Mouse (Mus musculus) lung, adult 2 months (tissue): ENCODE data around the gene Dcaf11.

Experiments used
- CTCF ChIP-seq: fragments of 200-500 bp; IDR thresholded peaks from 2 replicates; pipeline ENCODE4 v1.5.1; 2011; ENCODE audit warnings: mild to moderate bottlenecking, low read length, control low read depth; ENCODE audit not compliant: insufficient read depth
- POLR2A ChIP-seq: fragments of 200-500 bp; IDR thresholded peaks from 2 replicates; pipeline ENCODE4 v1.6.1; 2011; ENCODE audit warnings: low read depth, mild to moderate bottlenecking, control low read depth, low read length, borderline replicate concordance; ENCODE audit errors: extremely low read depth

DNA sequence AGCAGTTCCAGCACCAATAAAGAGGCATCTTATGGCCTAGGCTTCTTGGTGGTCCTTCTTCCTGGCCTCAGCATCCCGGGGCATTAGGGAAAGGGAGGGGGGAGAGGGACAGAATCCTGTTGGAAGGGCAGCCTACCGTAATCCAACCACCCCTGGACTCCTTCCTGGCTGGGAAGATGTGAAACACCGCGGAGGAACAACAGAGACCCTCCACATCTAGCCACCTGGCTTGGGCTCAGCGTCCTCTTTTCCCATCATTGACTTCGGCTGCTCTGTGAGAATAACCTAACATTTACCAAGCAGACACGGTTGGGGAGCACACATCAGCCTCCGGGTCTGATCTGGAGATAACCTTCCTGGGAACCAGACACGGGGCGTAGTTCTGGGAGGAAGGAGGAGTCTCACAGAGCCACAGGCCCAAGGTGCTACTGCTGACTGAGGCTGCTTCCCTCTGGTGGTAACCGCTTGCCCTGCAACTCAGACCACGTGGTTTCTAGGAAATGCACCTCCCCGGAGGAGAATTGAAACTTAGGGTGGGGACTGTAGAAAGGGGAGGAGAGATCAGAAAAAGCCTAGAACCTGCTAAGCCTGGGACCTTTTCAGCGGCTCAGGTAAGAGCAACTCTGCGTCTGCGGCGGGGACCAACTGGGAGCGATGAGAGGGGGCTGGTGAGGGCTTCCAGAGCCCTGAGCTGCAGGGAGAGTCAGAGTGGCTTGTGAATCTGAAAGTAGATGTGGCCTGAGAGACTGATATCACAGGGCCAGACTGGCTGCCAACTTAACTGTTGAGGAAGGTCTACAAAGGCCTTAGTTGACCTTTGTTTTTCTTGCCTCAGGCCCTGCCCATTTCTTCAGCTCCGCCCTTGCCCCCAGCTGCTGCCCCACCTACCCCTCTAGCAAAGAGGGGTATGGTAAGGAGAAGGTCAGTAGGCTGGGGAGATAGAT is 44.1 kb downstream of the Dcaf11 start:
- TF ChIP-seq CTCF = peak; percentile 97
- TF ChIP-seq POLR2A = peak; percentile 55; the same call in 1 of the 2 replicates
